Mouse (Mus musculus) hindbrain, embryonic 15.5 days (tissue): Measurements from ENCODE around the gene Pou1f1. TPM values are rescaled to one million over a fixed set of nuclear protein-coding genes. Genes with fewer than 3 reads are reported as not detected.

ENCODE experiments used
- ATAC-seq: fragments of 200-750 bp; cut with Nextera tagmentation; 2 replicates; pipeline ENCODE4 v1.8.0; 2017; ENCODE audit warnings: low read depth, moderate number of reproducible peaks, moderate TSS enrichment; ENCODE audit not compliant: low FRiP score
- H3K27ac ChIP-seq: fragments of 300-500 bp; sonication (generic); replicated peaks from 2 replicates; pipeline ENCODE4 v1.5.1; 2015; ENCODE audit warnings: mild to moderate bottlenecking, inconsistent platforms
- H3K27me3 ChIP-seq: fragments of 300-500 bp; sonication (generic); 2 replicates; pipeline ENCODE4 v1.6.1; 2015; ENCODE audit warnings: control low read depth, inconsistent platforms
- H3K36me3 ChIP-seq: fragments of 300-500 bp; sonication (generic); 2 replicates; pipeline ENCODE4 v1.6.1; 2015; ENCODE audit warnings: control low read depth, inconsistent platforms
- H3K4me1 ChIP-seq: fragments of 300-500 bp; sonication (generic); replicated peaks from 2 replicates; pipeline ENCODE4 v1.6.1; 2015; ENCODE audit warnings: control low read depth, inconsistent platforms
- H3K4me2 ChIP-seq: fragments of 300-500 bp; sonication (generic); 2 replicates; pipeline ENCODE4 v1.6.1; 2015; ENCODE audit warnings: moderate library complexity, mild to moderate bottlenecking, inconsistent platforms
- H3K4me3 ChIP-seq: fragments of 300-500 bp; sonication (generic); 2 replicates; pipeline ENCODE4 v1.5.1; 2015; ENCODE audit warnings: mild to moderate bottlenecking, inconsistent platforms
- H3K9ac ChIP-seq: fragments of 300-500 bp; sonication (generic); 2 replicates; pipeline ENCODE4 v1.6.1; 2015; ENCODE audit warnings: inconsistent platforms
- H3K9me3 ChIP-seq: fragments of 300-500 bp; sonication (generic); 2 replicates; pipeline ENCODE4 v1.6.1; 2016; ENCODE audit warnings: control low read depth, inconsistent platforms
- WGBS: fragments of 180-500 bp; shearing (Covaris S2); methylation state at CpG from one replicate; pipeline ENCODE4 v1.1.7; 2015; 5-methylcytosine and 5-hydroxymethylcytosine counted together
- polyA plus RNA-seq: library from polyadenylated mRNA; unstranded; fragments of >200 nt; fragmentation: Nextera tagmentation; extraction: Ambion mirVana; gene quantifications from 2 replicates; pipeline ENCODE4 v1.2.1, GENCODE M21; 2015

The Pou1f1 gene
- polyA plus RNA-seq, 1 experiment from 2014 or later = 0.09 TPM

DNA sequence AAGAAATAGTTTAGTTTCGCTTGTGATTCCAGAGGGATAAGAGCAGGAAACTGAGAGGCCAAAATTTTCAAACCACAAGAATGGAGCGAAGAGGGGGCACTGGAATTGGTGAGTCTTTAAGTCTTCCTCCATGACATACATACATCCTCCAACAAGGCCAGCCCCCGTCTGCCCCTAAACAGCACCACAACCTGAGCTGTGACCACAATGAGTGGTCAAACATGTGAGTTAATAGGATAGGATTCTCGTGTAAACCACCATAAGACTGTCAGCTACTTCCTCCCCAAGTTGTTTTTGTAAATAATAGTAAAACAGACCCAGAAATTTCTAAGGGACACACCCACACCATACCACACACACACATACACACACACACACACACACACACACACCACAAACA is 48.5 kb downstream of the Pou1f1 start:
- Histone ChIP-seq H3K36me3 (no peaks in the 10 kb centered on the region), H3K4me2 (no peak overlapping the region), H3K4me1 (no peaks in the 10 kb centered on the region), H3K9me3 (no peaks in the 10 kb centered on the region), H3K27ac (no peak overlapping the region), H3K9ac (no peak overlapping the region), H3K4me3 (no peak overlapping the region), H3K27me3 (no peaks in the 10 kb centered on the region)
- ATAC-seq = no peak
- 82% methylated on average over 4 of the region's 4 CpGs for WGBS

DNA sequence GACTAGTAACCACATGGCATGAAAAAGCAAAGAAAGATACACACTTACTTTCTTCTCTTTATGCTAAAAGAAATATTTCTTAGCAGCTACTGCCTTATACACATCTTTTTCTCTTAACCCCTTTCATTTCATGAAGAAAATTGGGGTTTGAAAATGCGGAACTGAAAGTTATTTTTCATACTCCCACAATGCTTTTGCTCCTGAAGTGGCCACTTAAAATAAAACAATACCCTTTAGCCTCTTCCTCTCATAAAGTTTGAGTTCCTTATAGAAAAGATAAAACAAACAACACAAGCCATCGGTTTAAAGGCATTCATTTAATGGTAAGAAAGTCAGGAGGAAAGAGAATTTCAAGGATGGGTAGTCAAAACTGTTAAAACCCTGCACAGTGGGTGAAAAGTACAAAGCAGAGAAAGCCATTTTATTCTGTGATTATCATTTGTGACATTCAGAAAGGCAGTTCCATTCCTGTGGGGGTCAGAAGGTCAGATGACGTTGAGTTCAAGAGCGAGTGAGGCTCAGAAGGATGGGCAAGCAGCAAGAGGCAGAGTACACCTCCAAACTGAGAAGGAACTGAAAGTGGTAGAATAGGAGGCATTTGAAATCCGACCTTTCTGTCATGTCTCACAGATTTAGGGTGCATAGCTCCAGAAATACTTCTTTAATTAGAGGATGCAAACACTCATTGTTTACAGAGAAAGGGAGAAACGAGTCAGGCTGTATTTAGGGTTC is 57.2 kb downstream of the Pou1f1 start:
- no peaks in the 10 kb centered on the region for H3K4me1 ChIP-seq
- no peaks in the 10 kb centered on the region for H3K36me3 ChIP-seq
- H3K4me2 ChIP-seq = no peak overlapping the region
- ATAC-seq = no peak
- H3K27ac ChIP-seq = no peak overlapping the region
- no peak overlapping the region for H3K9ac ChIP-seq
- WGBS = 38% methylated on average over 6 of the region's 6 CpGs
- no peaks in the 10 kb centered on the region for H3K9me3 ChIP-seq
- H3K27me3 ChIP-seq = no peaks in the 10 kb centered on the region
- no peak overlapping the region for H3K4me3 ChIP-seq

Other genes with a start within 250 kb of the Pou1f1 start
- 131 and 151 TPM in 2 replicates for gene Chmp2b, start 42.2 kb downstream of the Pou1f1 start, polyA plus RNA-seq